Mouse (Mus musculus) heart, embryonic 11.5 days (tissue): ENCODE measurements around the gene Aida. TPM values are rescaled to one million over a fixed set of nuclear protein-coding genes. Genes with fewer than 3 reads are reported as not detected.
"Not testable (repeated sequence)": the region's sequence is repeated elsewhere in the genome, so short reads cannot be mapped to it uniquely, and the experiment has no call there.

Experiments
- ATAC-seq: fragments of 200-750 bp; cut with Nextera tagmentation; replicated peaks from 2 replicates; pipeline ENCODE4 v1.8.0; 2017; ENCODE audit warnings: moderate library complexity; ENCODE audit not compliant: insufficient number of reproducible peaks, low FRiP score, low TSS enrichment
- H3K27ac ChIP-seq: fragments of 300-500 bp; sonication (generic); 2 replicates; pipeline ENCODE4 v1.5.1; 2014; ENCODE audit warnings: mild to moderate bottlenecking, low read depth, low read length
- H3K27me3 ChIP-seq: fragments of 300-500 bp; sonication (generic); 2 replicates; pipeline ENCODE4 v1.6.1; 2014; ENCODE audit warnings: mild to moderate bottlenecking, low read length, mixed read lengths; ENCODE audit not compliant: control insufficient read depth, insufficient read depth
- H3K36me3 ChIP-seq: fragments of 300-500 bp; sonication (generic); 2 replicates; pipeline ENCODE4 v1.6.1; 2014; ENCODE audit warnings: mild to moderate bottlenecking, low read length, moderate library complexity, mixed read lengths; ENCODE audit not compliant: control insufficient read depth, insufficient read depth
- H3K4me1 ChIP-seq: fragments of 300-500 bp; sonication (generic); 2 replicates; pipeline ENCODE4 v1.6.1; 2014; ENCODE audit warnings: low read length; ENCODE audit not compliant: control insufficient read depth, insufficient read depth
- H3K4me2 ChIP-seq: fragments of 300-500 bp; sonication (generic); 2 replicates; pipeline ENCODE4 v1.6.1; 2014; ENCODE audit warnings: mild to moderate bottlenecking, moderate library complexity
- H3K4me3 ChIP-seq: fragments of 300-500 bp; sonication (generic); 2 replicates; pipeline ENCODE4 v1.5.1; 2014; ENCODE audit warnings: low read depth, low read length
- H3K9ac ChIP-seq: fragments of 300-500 bp; sonication (generic); 2 replicates; pipeline ENCODE4 v1.6.1; 2014; ENCODE audit warnings: mild to moderate bottlenecking, low read depth, low read length, moderate library complexity
- H3K9me3 ChIP-seq: fragments of 300-500 bp; sonication (generic); replicated peaks from 2 replicates; pipeline ENCODE4 v1.6.1; 2016; ENCODE audit warnings: low read length; ENCODE audit not compliant: control insufficient read depth
- WGBS: fragments of 180-500 bp; shearing (Covaris S2); extraction: QIAGEN DNeasy Blood & Tissue Kit; methylation state at CpG from one replicate; pipeline ENCODE4 v1.1.7; 2014; ENCODE audit not compliant: insufficient replicate concordance; 5-methylcytosine and 5-hydroxymethylcytosine counted together
- polyA plus RNA-seq: library from polyadenylated mRNA; unstranded; fragments of >200 nt; fragmentation: Nextera tagmentation; extraction: Ambion mirVana; gene quantifications from 2 replicates; pipeline ENCODE4 v1.2.1, GENCODE M21; 2014

The Aida gene
- polyA plus RNA-seq, 1 experiment from 2014 or later, result 21.7 TPM

DNA sequence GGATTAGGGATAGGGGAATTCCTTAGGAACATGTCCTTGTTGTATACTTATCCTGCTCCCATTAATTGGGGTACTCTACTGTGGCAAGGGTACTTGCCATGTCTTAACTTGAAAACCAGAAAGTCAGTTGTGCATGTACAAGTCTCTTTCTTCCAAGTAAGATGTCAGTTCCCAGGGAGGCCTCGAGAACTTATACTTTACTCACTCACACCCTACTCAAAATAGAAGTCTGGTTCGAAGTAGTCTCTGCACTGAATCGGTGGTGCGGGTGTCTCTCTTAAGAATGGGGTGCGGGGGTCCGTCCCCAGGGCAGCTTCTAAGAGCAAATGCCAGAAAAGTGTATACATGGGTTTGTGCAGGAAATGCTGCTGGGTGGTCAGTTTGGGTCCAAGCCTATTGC, 2.8 kb downstream of the Aida start:
- no peak overlapping the region for H3K9ac ChIP-seq
- H3K27me3 ChIP-seq, result no peaks in the 10 kb centered on the region
- H3K4me2 ChIP-seq, result no peak overlapping the region
- 83% methylated on average over 6 of the region's 6 CpGs for WGBS
- no peaks in the 10 kb centered on the region for H3K9me3 ChIP-seq
- ATAC-seq, result no peak
- H3K4me1 ChIP-seq, result no peaks in the 10 kb centered on the region
- no peaks in the 10 kb centered on the region for H3K36me3 ChIP-seq
- no peak overlapping the region for H3K27ac ChIP-seq
- no peak overlapping the region for H3K4me3 ChIP-seq

- Histone ChIP-seq H3K27me3 (no peaks in the 10 kb centered on the region), H3K4me3 (no peak overlapping the region), H3K36me3 (no peaks in the 10 kb centered on the region), H3K9me3 (no peaks in the 10 kb centered on the region), H3K9ac (no peak overlapping the region), H3K4me2 (no peak overlapping the region), H3K27ac (no peak overlapping the region), H3K4me1 (no peaks in the 10 kb centered on the region)
- 84% methylated on average over 3 of the region's 3 CpGs for WGBS
- ATAC-seq, result no peak
These were observed 11.2 kb downstream of the Aida start for GRCm38 (mm10) chr1:183307555-183307954.

GRCm38 (mm10) chr1:183308476-183308875, 12.1 kb downstream of the Aida start:
- WGBS, result 83% methylated on average over 1 of the region's 1 CpGs

GRCm38 (mm10) chr1:183309601-183310000, 13.2 kb downstream of the Aida start:
- not testable (repeated sequence) for H3K9me3 ChIP-seq, H3K27ac ChIP-seq, H3K27me3 ChIP-seq, H3K4me3 ChIP-seq, ATAC-seq, H3K4me2 ChIP-seq, H3K9ac ChIP-seq, H3K4me1 ChIP-seq, H3K36me3 ChIP-seq
- WGBS, result 79% methylated on average over 2 of the region's 2 CpGs

More at GRCm38 (mm10) chr1:183308476-183308875, 12.1 kb downstream of the Aida start:
- Histone ChIP-seq H3K9me3 (no peaks in the 10 kb centered on the region), H3K27ac (no peak overlapping the region), H3K4me2 (no peak overlapping the region), H3K36me3 (no peaks in the 10 kb centered on the region), H3K27me3 (no peaks in the 10 kb centered on the region), H3K9ac (no peak overlapping the region), H3K4me1 (no peaks in the 10 kb centered on the region), H3K4me3 (no peak overlapping the region)
- no peak for ATAC-seq

DNA sequence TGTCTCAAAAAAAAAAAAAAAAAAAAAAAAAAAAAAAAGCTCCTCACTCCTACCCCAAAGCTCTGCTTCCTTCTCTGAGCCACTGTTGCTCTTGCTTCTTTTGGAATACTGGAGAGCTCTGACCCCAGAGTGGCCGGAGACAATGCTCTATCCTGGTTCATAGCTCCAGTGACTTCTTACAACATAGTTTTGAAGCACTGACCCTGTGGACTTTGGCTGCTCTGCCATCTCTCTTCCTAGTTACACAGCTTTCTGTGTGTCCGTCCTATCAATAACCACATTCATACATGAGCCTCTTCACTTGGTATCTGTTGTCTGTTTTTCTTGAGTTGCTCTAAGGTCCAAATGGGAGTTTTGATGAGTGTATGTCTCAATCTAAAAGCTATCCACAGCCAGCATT, 15.7 kb downstream of the Aida start:
- WGBS, result 94% methylated on average over 2 of the region's 2 CpGs
- Histone ChIP-seq H3K4me3 (no peak overlapping the region), H3K9ac (no peak overlapping the region), H3K27me3 (no peaks in the 10 kb centered on the region), H3K4me2 (no peak overlapping the region), H3K9me3 (no peaks in the 10 kb centered on the region), H3K4me1 (no peaks in the 10 kb centered on the region), H3K36me3 (peaks cover 14% of the 10 kb centered on the region), H3K27ac (no peak overlapping the region)
- ATAC-seq, result no peak

DNA sequence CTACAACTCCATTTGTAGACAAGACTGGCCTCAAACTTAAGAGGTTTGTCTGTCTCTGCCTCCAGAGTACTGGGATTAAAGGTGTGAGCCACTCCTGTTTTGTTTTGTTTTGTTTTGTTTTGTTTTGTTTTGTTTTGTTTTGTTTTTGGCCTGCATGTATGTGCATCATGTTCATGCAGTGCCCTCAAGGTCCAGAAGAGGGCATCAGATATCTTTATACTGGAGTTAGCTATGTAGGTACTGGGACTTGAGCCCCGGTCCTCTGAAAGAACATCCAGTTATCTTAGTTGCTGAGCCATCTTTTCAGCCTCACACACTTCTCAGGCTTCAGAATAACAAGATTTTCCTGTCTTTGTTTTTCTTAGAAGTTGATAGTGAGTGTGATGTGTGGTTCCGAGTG, 19.4 kb downstream of the Aida start:
- H3K9me3 ChIP-seq, result no peaks in the 10 kb centered on the region
- 68% methylated on average over 2 of the region's 2 CpGs for WGBS
- H3K27me3 ChIP-seq, result no peaks in the 10 kb centered on the region
- H3K27ac ChIP-seq, result no peak overlapping the region
- H3K4me2 ChIP-seq, result no peak overlapping the region
- no peak for ATAC-seq
- no peak overlapping the region for H3K9ac ChIP-seq
- no peaks in the 10 kb centered on the region for H3K4me1 ChIP-seq
- no peak overlapping the region for H3K4me3 ChIP-seq
- H3K36me3 ChIP-seq, result peaks cover 22% of the 10 kb centered on the region

DNA sequence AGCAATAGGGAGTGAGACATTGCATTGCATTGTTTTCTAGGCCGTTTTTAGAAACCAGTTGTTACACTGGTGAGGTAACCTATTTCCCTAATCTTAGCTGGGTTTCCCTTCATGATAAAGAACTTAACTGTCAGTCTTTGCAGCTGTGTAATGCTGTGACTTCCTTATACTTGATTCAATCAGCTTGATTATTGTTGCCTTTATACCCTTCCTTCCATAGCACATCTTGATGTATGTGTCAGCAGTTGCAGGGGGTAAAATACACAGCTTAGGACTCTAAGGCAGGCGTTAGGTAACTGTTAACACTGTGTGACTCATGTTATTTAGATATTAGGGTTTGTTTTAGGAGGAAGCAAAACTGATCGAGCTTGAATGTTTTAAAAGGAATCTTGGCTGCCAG, 24.3 kb downstream of the Aida start:
- peaks cover 21% of the 10 kb centered on the region for H3K36me3 ChIP-seq
- no peak overlapping the region for H3K9ac ChIP-seq
- 0 out of 2 replicates have a peak, but pooled peaks cover 4% of the 10 kb centered on the region for H3K9me3 ChIP-seq
- no peaks in the 10 kb centered on the region for H3K4me1 ChIP-seq
- ATAC-seq, result no peak
- no peaks in the 10 kb centered on the region for H3K27me3 ChIP-seq
- H3K4me2 ChIP-seq, result no peak overlapping the region
- H3K4me3 ChIP-seq, result no peak overlapping the region
- no peak overlapping the region for H3K27ac ChIP-seq
- WGBS, result 58% methylated on average over 3 of the region's 3 CpGs

DNA sequence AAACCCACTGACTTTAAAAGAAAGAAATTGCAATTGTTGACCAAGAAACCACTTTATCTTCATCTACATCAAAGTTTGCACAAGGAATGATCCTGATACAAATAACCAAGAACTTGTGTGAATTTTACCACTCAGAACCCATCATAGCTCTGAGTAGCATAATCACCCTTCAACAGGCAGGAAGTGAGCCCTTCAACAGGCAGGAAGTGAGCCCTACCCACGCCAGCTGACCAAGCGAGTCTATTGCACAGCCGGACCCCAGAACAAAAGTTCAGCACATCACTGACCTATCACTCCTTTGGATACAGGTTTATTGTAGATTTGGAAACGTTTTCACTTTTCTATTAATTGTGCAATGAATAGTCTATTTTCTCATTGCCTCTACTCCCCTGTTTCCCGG, 26.1 kb downstream of the Aida start:
- not testable (repeated sequence) for H3K4me1 ChIP-seq, ATAC-seq, H3K9ac ChIP-seq, H3K4me2 ChIP-seq, H3K4me3 ChIP-seq, H3K27me3 ChIP-seq, H3K9me3 ChIP-seq, H3K27ac ChIP-seq
- WGBS, result 79% methylated on average over 5 of the region's 5 CpGs
- peaks cover 21% of the 10 kb centered on the region for H3K36me3 ChIP-seq

- Histone ChIP-seq H3K4me3 (no peak overlapping the region), H3K36me3 (peaks cover 28% of the 10 kb centered on the region), H3K27me3 (no peaks in the 10 kb centered on the region), H3K9ac (no peak overlapping the region), H3K9me3 (0 out of 2 replicates have a peak, but pooled peaks cover 4% of the 10 kb centered on the region), H3K4me1 (no peaks in the 10 kb centered on the region), H3K4me2 (no peak overlapping the region), H3K27ac (no peak overlapping the region)
- ATAC-seq, result no peak
- 93% methylated on average over 2 of the region's 2 CpGs for WGBS
These were observed 27.5 kb downstream of the Aida start for GRCm38 (mm10) chr1:183323923-183324322.
